Comparison of ENCODE assay signal across 13 mouse cellular contexts in genomic region chr14:34684989-34685388, GRCm38 (mm10).
"Had no signal": no experiment of that assay in that cellular context is flagged by ENCODE, and none has a peak within 500 bp of the region (broad histone marks: within the 10 kb centered on the region; RNA-seq: fewer than 3 reads in every experiment).

No protein-coding gene starts in this region.

- H3K27ac ChIP-seq: kidney, postnatal 0 days; layer of hippocampus, adult 2 months; limb, embryonic 12.5 days; lung, embryonic 15.5 days; macrophage; midbrain, embryonic 13.5 days had no signal

- H3K9ac ChIP-seq: limb, embryonic 12.5 days; lung, embryonic 15.5 days; midbrain, embryonic 13.5 days had no signal

- H3K27me3 ChIP-seq: limb, embryonic 12.5 days; lung, embryonic 15.5 days; midbrain, embryonic 13.5 days had no signal

- ATAC-seq: intestine, embryonic 16.5 days; midbrain, embryonic 13.5 days had no signal

- DNase-seq: kidney, adult 8-10 months; kidney, postnatal 4 days; lung, postnatal 14 days; right cerebral cortex, adult 18-20 months; right cerebral cortex, postnatal 25 days; thymus, postnatal 36 days had no signal

- H3K9me3 ChIP-seq: limb, embryonic 12.5 days; lung, embryonic 15.5 days; midbrain, embryonic 13.5 days had no signal

- H3K4me1 ChIP-seq: limb, embryonic 12.5 days; midbrain, embryonic 13.5 days had no signal

- H3K4me3 ChIP-seq: layer of hippocampus, adult 2 months; limb, embryonic 12.5 days; lung, embryonic 15.5 days; midbrain, embryonic 13.5 days had no signal

- H3K4me2 ChIP-seq: limb, embryonic 12.5 days; lung, embryonic 15.5 days; midbrain, embryonic 13.5 days had no signal
